Mouse (Mus musculus): ENCODE data around the gene Fgd1.
A peak's percentile ranks its signal among the peaks of the same experiment; 100 is the strongest.

The Fgd1 gene

DNA sequence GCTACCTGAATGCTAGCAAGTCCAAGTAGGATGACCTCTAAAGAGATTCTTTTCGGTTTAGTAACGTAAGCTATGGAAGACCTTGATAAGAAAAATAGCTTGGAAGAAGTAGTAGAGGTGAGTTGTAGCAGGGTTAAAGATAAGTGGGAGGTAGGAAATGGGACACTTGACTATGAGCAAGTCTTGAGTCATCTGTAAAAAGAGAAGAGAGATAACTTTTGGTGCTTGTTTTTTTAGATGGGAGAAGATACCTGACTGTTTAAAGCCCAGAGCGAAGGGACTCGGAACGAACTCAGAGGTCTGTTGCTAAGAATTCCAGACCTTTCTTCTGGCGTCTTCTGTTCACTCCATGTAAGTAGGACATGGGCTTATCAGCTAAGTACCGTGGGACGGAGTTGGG, at the start of gene Fgd1:
Fgd1 (plus strand) TSS at position 301 of the 400 bp plus-strand sequence.
- DNase-seq (ENCODE audit: low read depth, low spot score): no peak

DNA sequence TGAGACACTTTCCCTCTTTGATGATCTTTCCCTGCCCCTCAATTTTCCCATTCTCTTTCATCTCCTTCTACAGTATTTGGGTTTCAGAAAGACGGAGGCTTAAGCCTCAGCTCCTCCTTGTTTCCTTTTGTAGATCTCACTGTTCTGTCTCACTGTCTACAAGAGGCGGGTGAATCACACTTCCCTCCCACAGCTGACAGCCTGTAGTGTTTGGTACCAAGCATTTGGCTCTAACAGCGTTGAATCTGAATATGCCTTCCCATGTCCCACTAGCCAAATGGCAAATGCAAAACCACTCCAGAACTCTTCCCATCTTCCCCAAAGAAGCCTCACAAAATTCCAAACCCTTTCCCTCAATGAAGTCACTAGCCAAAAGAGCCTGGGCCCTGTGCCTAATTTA, 49.2 kb upstream of the Fgd1 start:
- no peak for DNase-seq (ENCODE audit: low read depth, low spot score)

DNA sequence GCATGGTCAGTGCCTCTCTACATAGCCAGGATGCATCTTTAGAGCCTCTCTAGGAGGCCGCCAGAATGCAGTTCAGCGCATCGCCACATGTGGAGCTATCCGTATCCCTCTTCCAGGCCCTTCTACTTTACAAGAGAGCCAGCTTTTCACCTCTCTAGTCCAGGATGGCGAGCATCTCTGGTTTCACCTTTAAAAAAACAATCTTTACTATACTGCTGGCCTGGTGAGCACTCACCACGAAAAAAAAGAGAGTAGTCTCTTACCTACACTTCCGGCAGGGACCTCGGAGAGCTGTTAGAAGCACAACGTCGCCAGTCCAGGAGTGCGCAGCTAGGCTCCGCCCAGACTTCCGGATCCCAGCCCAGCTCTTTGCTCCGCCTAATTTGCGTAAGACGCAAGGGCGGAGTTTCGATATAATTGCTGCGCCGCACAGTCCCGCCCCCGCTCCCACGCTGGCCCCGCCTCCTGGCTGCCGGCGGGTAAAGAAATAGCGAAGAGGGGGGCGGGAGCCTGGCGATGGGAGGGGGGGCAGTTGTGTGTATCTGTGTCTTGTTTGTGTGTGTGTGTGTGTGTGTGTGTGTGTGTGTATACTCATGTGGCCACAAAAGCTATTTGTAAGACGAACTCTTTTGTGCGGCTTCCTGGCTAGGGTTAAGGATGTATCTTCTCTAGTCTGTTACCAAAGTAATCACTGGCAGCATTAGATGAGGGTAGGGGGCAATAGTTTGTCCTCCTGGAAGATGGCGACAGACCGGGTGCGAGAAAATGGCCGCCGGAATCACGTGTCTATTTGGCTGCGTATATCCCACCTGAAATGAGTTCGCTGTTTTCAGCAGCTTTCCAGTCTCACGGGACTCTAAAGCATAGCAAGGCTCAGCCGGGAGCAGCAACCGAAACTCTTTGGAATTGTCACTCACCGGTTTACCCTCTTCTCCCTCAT, 28.7 kb upstream of the Fgd1 start, which contains the start of gene Gnl3l:
Gnl3l (minus strand) TSS at position 385 of the 940 bp plus-strand sequence.
- DNase-seq (ENCODE audit: low read depth, low spot score): peak; percentile 76

DNA sequence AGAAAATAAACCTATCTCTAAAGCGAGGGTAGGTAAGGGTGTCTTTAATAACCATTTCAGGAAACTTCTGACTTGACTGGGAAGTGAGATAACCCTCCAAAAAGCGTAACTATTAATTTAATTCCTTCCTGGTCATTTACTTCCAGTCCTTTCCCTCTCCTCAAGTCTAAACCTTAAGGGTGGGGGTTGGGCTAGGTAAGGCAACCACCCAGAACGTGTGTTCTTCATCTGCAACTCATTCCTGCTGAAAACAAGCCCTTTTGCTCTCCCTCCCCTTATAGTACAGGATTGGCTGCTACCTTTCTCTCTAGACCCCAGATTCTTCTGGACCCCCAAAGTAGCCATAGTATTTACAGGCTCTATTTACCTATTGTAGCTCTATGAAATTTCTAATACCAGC, 28.1 kb upstream of the Fgd1 start:
- no peak for DNase-seq (ENCODE audit: low read depth, low spot score)

DNA sequence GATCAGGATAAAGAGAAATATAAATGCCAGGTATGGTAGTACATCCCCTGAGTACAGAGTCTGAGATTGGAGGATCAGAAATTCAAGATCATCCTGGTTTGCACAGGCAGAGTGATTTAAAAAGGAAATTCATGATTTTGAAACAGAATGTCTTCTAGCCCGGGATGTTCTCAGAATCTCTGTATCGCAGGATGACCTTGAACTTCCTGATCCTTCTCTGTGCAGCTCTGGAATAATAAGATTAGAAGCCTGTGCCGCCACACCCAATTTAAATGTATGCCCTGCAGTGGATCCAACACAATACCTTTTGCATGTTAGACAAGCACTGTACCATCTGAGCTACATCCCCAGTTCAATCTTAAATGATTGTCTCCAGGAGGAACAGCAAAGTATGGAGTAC, 27.2 kb upstream of the Fgd1 start:
- no peak for DNase-seq (ENCODE audit: low read depth, low spot score)

DNA sequence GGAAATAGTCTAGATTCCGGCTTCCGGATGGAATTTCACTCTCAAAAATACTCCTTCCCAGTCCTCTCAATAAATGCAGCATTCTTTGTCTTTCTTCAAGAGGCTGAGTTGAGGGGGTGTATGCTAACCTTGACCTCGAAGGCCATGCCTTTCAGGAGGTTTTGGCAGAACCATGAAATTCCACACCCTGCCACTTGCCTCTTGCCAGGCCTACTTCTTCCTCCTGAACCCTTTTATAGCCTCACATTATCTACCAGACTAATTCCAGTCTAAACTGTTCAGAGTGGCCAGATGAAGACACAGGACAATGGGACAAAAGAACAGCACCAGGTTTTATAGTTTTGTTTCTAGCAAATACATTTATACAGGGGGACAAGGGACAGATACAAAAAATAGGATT, 14.6 kb upstream of the Fgd1 start:
- no peak for DNase-seq (ENCODE audit: low read depth, low spot score)

DNA sequence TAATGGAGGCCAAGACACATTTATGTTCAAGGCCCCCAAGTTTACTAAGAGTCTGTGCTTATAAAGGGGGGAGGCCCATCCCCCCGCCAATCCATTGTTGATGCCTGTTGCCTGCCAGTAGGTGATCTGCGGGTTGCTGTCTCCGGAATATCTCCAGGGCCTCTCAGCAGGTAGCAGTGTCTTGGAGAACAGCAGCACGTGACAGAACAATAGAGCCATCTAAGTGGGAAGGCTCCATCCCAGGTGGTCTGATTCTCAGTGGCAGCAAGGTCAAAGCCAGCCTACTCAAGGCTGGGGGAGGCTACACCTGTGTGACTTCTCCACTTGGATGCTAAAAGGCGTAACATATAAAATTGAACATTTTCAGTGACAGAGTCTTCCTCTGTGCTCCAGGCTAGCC, 4.7 kb upstream of the Fgd1 start:
- no peak for DNase-seq (ENCODE audit: low read depth, low spot score)

DNA sequence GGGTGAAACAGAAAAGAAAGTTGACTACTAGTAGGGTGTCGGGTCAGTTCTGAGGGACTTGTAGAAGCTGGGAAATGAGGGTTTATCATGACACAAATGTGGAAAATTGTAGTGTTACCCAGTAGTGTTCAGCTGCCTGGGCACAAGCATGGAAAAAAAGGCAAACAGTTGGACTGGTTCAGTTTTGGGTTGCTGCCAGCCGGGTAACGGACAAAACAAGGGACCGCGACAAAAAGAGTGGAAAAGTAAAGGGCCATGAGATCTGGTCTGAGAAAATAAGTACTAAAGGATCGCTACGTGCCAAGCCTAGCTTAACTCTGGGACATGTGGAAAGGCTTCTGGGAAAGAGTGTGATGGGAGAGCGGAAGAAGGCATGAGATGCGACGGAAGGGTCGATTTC, 371 bp downstream of the Fgd1 start:
- no peak for DNase-seq (ENCODE audit: low read depth, low spot score)

DNA sequence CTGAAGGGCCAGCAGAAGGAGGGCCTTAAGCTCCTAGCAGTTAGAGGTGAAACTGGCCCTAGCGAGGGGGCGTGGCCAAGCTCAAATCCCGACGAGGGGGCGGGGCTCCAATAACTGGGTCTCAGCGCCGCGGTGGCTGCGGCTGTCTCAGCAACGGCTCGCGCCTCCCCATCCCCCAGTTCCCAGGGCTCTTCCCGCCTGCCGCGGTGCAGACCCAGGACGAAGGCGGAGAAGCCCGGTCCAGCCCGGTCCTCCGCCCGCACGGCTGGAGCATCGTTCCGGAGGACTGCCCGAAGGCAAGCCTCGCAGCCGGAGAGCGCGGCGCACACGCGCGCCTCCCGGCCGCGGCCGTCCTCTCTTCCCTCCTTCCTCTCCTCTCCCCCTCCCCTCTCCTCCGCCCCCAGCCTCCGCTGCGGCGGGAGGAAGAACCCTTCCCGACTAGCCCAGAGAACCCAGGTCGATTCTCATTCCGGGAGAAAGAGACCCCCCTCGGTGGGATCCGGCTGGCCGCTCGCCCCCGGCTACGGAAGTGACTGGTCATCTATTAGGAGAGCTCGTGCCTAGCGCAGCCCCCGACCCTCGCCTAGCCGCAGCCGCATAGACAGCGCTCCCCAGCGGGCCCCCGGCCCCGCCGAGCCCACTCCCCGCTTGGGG, 954 bp downstream of the Fgd1 start:
- DNase-seq (ENCODE audit: low read depth, low spot score): peak; percentile 72

DNA sequence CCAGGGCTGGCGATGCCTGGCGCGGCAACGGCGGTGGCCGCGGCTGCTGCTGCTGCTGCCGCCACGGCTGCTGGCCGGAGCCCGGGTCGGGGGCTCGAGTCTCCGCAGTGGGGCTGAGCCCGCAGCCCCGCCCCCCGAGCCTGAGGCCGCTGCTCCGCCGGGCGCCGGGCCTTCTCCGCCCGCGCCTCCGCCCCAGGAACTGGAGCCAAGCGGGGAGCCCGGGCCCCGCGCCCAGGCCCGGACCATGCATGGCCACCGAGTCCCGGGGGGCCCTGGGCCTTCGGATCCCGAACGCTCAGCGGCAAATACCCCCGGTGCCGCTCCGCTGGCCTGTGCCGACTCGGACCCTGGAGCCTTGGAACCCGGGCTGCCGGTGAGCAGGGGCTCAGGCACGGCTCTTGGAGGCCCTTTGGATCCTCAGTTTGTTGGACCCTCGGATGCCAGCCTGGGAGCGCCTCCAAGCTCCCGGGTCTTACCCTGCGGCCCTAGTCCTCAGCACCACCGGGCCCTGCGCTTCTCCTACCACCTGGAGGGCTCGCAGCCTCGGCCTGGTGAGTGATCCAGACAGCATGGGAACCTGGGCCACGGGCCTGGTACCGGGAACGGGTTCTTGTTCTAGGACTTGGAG, 1.6 kb downstream of the Fgd1 start:
- no peak for DNase-seq (ENCODE audit: low read depth, low spot score)

DNA sequence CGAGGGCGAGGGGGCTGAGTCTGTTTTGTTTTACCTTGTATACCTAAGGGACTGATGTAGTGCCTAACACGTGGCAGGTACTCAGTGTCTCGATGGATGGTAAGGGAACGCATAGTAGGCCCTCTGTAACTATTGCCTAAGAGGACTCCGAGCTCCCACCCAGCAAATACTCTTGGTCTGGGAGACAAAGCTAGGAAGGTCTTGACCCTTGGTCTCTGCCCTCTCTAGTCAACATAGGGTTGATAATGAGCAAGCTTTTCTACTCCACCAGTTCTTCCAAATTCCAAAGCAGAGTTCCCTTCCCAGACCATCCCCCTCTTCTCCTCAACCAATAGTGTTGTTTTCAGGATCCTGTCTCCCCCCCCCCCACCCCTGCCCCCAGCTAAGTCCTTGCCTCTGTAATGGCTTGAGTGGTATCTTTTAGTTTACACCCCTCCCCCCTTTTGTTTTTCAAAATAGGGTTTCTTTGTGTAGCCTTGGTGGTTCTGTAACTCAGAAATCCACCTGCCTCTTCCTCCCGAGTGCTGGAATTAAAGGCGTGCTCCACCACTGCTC, 3.8 kb downstream of the Fgd1 start:
- DNase-seq (ENCODE audit: low read depth, low spot score): no peak

DNA sequence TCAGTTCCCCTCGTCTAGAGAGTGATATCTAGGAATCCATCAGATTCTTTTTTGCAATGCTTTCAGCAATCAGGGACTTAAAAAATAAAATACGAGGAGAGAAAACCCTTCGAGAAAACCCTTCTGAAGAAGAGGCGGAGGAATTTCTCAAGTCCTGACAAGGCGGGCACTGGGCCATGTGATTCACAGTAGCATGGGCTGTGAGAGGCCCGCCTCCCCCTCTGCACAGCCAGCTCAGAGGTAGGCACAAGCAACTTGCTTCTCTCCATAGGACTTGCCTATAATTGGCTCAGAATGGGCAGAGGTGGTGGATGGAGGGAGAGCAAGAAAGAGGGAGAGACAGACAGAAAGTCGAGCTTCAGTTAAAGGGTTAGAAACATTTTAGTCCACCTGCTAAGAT, 4.4 kb downstream of the Fgd1 start:
- no peak for DNase-seq (ENCODE audit: low read depth, low spot score)

DNA sequence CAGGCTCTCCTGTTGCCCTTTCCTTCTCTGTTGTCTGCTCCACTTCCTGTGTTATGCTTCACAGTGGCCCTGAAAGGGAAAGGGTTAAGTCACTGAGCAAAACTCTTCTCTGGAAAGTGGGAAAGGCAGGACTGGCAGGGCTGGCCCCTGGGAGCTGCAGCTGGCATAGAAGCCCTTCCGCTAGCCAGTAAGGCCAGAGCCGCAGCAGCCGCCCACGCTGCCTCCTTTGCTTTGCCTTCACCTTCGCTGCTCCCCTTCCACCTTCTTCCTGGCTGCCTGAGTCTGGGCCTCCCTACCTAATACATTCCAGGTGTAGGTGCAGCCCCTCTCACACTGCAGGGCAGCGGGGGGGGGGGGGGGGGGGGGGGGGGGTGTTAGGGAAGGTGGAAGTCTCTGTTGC, 8.5 kb downstream of the Fgd1 start:
- no peak for DNase-seq (ENCODE audit: low read depth, low spot score)

DNA sequence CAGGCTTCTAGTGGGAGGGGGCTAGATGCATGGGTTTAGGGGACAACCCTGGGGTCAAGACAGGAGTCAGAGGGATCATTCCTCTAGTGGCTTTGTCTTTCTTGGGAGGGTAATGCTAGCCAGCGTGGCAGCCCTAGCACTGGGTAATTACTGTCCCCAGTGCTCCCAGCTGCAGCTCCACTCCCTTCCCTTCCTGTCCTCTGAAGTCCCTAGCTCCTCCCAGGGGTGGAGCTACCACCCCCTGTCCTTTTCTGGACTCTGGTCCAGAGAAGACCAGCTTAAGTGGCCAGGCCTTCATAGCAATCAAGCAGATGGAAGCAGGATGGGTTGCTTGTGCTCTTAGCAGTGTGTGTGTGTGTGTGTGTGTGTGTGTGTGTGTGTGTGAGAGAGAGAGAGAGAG, 9.6 kb downstream of the Fgd1 start:
- no peak for DNase-seq (ENCODE audit: low read depth, low spot score)

DNA sequence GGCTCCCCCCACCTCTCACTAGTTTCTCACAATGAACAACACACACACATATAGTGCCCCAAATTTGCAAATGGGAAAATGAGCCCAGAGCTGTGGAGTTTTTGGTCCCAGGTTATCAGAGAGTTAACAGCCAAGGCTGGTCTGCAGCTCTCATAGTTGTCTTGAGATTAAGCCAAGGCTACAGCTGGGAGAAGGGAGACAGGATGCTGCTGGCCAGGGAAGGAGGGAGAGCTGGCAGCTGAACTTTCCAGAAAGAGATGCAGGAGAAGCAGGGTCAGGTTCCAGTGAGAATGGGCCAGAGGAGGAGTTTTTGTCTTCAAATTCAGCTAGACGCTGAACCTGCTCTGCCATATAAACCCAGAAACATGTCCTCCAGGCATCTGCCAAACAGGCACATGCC, 13.4 kb downstream of the Fgd1 start:
- no peak for DNase-seq (ENCODE audit: low read depth, low spot score)

DNA sequence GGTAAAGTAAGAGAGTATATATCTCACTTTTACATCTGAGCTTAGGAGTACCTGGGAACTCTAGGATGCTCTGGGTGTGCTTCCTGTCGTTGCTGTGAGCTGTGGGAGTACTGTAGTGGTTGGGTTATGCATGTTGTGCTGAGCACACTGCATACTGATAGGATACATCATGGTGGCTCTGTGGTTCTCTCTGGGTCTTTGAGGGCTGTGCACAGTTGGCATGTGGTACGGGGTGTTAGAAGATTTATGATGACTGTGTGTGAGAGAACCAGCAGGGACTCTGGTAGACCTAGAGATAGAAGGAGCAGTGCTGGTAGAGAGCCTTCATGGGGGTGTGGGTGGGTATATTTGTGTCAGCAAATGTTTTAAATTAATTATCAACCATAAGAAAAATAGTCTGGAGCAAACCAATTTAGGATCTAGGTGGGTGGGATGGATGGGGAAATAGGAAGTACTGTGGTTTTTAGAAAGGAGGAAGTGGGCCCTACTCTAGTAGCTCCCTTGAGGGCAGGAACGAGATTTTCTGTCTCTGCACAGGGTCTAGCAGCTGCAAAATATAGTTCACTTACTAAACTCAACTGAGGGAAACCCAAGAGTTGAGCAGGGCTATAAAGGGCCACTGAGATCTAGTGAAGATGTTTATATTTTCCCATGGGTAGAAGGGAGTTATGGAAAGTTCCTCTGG, 15.8 kb downstream of the Fgd1 start:
- DNase-seq (ENCODE audit: low read depth, low spot score): no peak

DNA sequence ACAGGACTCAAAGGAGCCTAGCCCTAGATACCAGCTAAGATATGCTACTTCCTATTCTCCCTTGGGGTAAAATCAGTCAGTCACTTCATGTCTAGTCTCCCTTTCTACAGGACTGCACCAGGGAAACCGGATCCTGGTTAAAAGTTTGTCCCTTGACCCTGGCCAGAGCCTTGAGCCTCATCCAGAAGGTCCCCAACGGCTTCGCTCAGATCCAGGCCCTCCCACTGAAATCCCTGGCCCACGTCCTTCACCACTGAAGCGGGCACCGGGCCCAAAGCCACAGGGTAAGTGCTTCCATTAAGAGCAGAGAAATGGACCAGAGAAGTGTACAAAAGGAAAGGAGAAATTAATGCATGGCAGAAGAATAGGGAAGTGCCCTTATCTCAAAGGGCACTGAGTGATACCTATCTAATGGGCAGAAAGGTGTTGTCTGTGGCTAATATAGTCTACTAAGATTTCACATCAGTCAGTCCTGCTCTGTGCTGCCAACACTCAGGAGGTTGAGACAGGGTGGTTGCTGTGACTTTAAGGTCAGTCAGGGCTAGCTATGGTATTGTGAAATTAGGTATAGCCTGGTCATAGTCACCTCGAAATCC, 20.2 kb downstream of the Fgd1 start:
- DNase-seq (ENCODE audit: low read depth, low spot score): no peak

DNA sequence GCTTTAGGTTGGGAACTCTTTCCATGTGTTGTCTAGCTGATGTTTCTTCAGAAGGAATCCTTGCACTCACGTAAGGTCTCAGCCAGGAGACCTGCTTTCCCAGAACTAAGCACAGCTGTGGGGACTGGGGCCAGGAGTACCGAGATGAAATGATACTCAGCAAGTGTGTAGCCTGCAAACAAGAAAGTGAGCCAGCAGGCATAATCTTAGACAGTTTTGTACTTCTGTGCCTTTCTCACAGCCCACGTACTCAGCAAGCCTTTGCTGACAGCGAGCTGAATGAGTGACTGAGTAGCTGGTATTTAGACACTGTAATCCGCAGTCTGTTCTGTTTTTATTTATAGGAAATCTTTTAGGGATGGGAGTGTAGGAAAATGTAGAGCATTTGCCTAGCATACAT, 21.9 kb downstream of the Fgd1 start:
- DNase-seq (ENCODE audit: low read depth, low spot score): no peak

DNA sequence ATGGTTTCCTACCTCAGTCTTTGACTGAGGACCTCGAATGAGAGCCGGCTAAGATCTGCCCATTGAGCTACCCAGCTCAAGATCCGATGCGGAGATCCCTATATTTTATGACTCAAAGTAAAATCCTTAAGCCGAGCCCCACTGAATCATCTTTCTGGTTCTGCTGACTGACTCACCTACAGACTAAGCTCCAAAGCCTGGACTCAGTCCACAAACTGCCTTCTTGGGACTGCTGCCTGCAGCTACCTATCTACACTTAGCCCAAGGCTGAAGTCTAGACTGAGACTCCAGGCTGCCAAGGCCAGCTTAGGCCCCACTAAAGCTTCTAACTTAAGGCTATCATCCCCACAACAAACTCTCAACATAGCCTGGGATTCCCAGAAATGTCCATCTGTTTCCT, 30.1 kb downstream of the Fgd1 start:
- no peak for DNase-seq (ENCODE audit: low read depth, low spot score)

DNA sequence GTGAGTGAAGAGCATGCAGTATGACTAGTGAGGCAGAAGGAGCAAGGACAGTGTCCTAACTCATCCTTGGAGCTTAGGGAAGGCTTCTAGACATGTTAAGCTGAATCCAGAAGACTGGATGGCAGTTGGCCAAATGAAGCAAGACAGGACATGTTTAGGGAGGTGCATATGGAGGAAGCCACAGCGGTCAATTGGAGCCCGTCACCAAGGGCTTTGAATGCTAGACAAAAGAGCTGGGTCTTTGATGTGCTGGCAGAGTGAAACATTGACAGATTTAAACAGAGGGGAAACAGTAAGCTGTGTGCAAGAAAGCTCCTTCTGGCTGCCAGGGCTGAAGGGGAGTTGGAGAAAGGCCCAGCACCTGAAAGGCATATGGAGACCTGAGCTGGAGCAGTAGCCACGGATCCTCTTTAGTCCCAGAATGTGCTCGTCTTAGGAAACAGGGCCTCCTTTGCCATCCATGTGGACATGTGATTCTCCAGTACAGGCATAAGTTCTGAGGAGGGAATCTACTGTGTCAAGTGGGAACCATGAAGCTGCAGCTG, 31.1 kb downstream of the Fgd1 start:
- no peak for DNase-seq (ENCODE audit: low read depth, low spot score)

DNA sequence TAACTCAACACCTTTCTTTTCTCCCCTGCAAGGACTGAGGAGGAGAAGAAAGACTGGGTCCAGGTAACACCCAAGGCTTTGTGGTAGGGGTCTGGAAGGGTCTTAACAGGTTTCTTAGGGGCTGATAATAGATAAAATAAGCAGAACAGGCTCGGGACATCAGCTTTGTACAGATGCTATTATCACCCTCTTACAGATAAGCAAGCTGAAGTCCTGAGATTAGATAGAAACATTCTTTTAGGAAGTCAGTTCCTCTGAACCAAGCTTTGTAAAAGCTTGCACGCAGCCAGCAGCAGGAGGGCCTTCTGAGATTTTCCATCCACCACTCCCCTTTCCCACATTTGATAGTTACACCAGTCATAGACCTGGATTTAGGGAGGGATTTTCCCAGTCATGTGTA, 39.6 kb downstream of the Fgd1 start:
- DNase-seq (ENCODE audit: low read depth, low spot score): no peak
